Mouse (Mus musculus) T-helper 17 cell (primary cell): ENCODE results near the gene Gm21865.
"Not testable (repeated sequence)": the region's sequence is repeated elsewhere in the genome, so short reads cannot be mapped to it uniquely, and the experiment has no call there.

Source experiments
- in situ Hi-C, 2 experiments: fragments of 300-600 bp; cut with MboI, MseI; formaldehyde crosslinking; loops; 1 replicate in 1 of 2; 2 replicates in 1 of 2; pipeline ENCODE4 v1.15.1; 2025; ENCODE audit warnings: high pct_unique_total_duplicates in 2 of 2

Gm21865 gene

GRCm38 (mm10) chrY:40316803-40317202 lies at the start of gene Gm21865:
TSS of gene Gm21865 (minus strand) at chrY:40316903.
- in situ Hi-C loops: not testable (repeated sequence)
